Mouse (Mus musculus) layer of hippocampus, postnatal 10 days (tissue): ENCODE data around the gene Nfam1. TPM values are rescaled to one million over a fixed set of nuclear protein-coding genes. Genes with fewer than 3 reads are reported as not detected.

Source experiments
- DNase-seq, 2 experiments: peaks; one replicate each; pipeline ENCODE4 v3.0.0; 2021; ENCODE audit warnings: low spot score in 2 of 2
- microRNA-seq, 2 experiments: library from miRNA; unstranded; fragments of <30 nt; microRNA quantifications; one replicate each; pipeline ENCODE4 v1.2.0; 2021
- total RNA-seq, 2 experiments: library from RNA; stranded (reverse); gene quantifications; 2 replicates each; pipeline ENCODE4 v1.2.3; 2021

The Nfam1 gene
- total RNA-seq, 2 experiments from 2014 or later: 1.6 to 2.4 TPM

- no peak for DNase-seq
These were observed 70.6 kb downstream of the Nfam1 start for GRCm38 (mm10) chr15:82962536-82962935.

GRCm38 (mm10) chr15:82960786-82961561 is 72.1 kb downstream of the Nfam1 start:
- DNase-seq: no peak

GRCm38 (mm10) chr15:82959151-82959550 is 74.0 kb downstream of the Nfam1 start:
- DNase-seq: no peak

GRCm38 (mm10) chr15:82958253-82958701 is 74.8 kb downstream of the Nfam1 start:
- peak in 1 of 2 experiments; percentile 64 for DNase-seq

- DNase-seq: no peak
These were observed 76.4 kb downstream of the Nfam1 start for GRCm38 (mm10) chr15:82956721-82957120.

GRCm38 (mm10) chr15:82956310-82956709 is 76.8 kb downstream of the Nfam1 start:
- DNase-seq: no peak

- no peak for DNase-seq
These were observed 77.8 kb downstream of the Nfam1 start for GRCm38 (mm10) chr15:82955286-82955685.

GRCm38 (mm10) chr15:82954034-82954433 is 79.1 kb downstream of the Nfam1 start:
- no peak for DNase-seq

GRCm38 (mm10) chr15:82953096-82953495 is 80.0 kb downstream of the Nfam1 start:
- DNase-seq: no peak

GRCm38 (mm10) chr15:82952292-82952705 is 80.8 kb downstream of the Nfam1 start:
- DNase-seq: no peak

- no peak for DNase-seq
These were observed 82.9 kb downstream of the Nfam1 start for GRCm38 (mm10) chr15:82950246-82950645.

GRCm38 (mm10) chr15:82947431-82947830 is 85.7 kb downstream of the Nfam1 start:
- no peak for DNase-seq

- DNase-seq: no peak
These were observed 88.5 kb downstream of the Nfam1 start for GRCm38 (mm10) chr15:82944479-82945195.

Small RNAs within 50 kb of the gene (microRNA-seq; reads per million reads assigned to microRNA genes)
- gene Mir3080: 32.0 to 46.9 reads per million in 2 experiments

Other genes starting within 250 kb of the Nfam1 start
- under 1 TPM in 1 of 2 experiments, not detected in 1; 0.71 TPM for gene Cyp2d26, start 239.0 kb downstream of the Nfam1 start, total RNA-seq
- 100 to 1,000 TPM; 139 to 153 TPM for gene Tcf20, start 45.4 kb downstream of the Nfam1 start, total RNA-seq
- 10 to 100 TPM; 11.6 to 12.0 TPM for gene Serhl, start 56.2 kb upstream of the Nfam1 start, total RNA-seq
- gene Rrp7a, start 89.5 kb upstream of the Nfam1 start, total RNA-seq: 100 to 1,000 TPM; 123 to 128 TPM
- 10 to 100 TPM; 82.6 to 83.2 TPM for gene Poldip3, start 116.1 kb upstream of the Nfam1 start, total RNA-seq
- gene Cyb5r3, start 139.3 kb upstream of the Nfam1 start, total RNA-seq: 100 to 1,000 TPM; 106 to 114 TPM
- 1 to 10 TPM; 3.0 to 5.0 TPM for gene A4galt, start 218.5 kb upstream of the Nfam1 start, total RNA-seq